Mouse (Mus musculus) thymus, adult 2 months (tissue): ENCODE results near the gene Rbm4. TPM values are rescaled to one million over a fixed set of nuclear protein-coding genes. Genes with fewer than 3 reads are reported as not detected.
"Not testable (repeated sequence)": the region's sequence is repeated elsewhere in the genome, so short reads cannot be mapped to it uniquely, and the experiment has no call there.

Experiments
- DNase-seq: peaks from one replicate; pipeline ENCODE4 v3.0.0; 2021
- H3K27ac ChIP-seq: fragments of 200-500 bp; 2 replicates; pipeline ENCODE4 v1.5.1; 2012; ENCODE audit warnings: low read length, control low read depth; ENCODE audit not compliant: control insufficient read depth, insufficient read depth
- H3K27me3 ChIP-seq: fragments of 200-500 bp; 2 replicates; pipeline ENCODE4 v1.6.1; 2012; ENCODE audit warnings: mild to moderate bottlenecking, low read length, moderate library complexity, mixed read lengths; ENCODE audit not compliant: control insufficient read depth, insufficient read depth
- H3K36me3 ChIP-seq: fragments of 200-500 bp; 2 replicates; pipeline ENCODE4 v1.6.1; 2012; ENCODE audit warnings: mild to moderate bottlenecking, low read length, moderate library complexity; ENCODE audit not compliant: control insufficient read depth, insufficient read depth
- H3K4me1 ChIP-seq: fragments of 200-500 bp; replicated peaks from 2 replicates; pipeline ENCODE4 v1.6.1; 2012; ENCODE audit warnings: low read length; ENCODE audit not compliant: control insufficient read depth, insufficient read depth
- H3K4me3 ChIP-seq: fragments of 200-500 bp; 2 replicates; pipeline ENCODE4 v1.5.1; 2012; ENCODE audit warnings: mild to moderate bottlenecking, low read length, control low read depth, moderate library complexity; ENCODE audit not compliant: control insufficient read depth, insufficient read depth
- CTCF ChIP-seq: fragments of 200-500 bp; IDR thresholded peaks from 2 replicates; pipeline ENCODE4 v1.5.1; 2012; ENCODE audit warnings: mild to moderate bottlenecking, control low read depth, low read length, moderate library complexity, borderline replicate concordance; ENCODE audit not compliant: control insufficient read depth, poor library complexity, insufficient read depth; ENCODE audit errors: extremely low read depth
- POLR2A ChIP-seq: fragments of 200-500 bp; IDR thresholded peaks from 2 replicates; pipeline ENCODE4 v1.6.1; 2012; ENCODE audit warnings: mild to moderate bottlenecking, low read length, control low read depth, moderate library complexity; ENCODE audit not compliant: control insufficient read depth, poor library complexity, insufficient read depth; ENCODE audit errors: extremely low read depth
- WGBS: fragments of 180-500 bp; shearing (Covaris S2); methylation state at CpG from one replicate; pipeline ENCODE4 v1.1.7; 2018; 5-methylcytosine and 5-hydroxymethylcytosine counted together
- polyA plus RNA-seq: library from polyadenylated mRNA; depleted of rRNA; stranded (reverse); fragments of >200 nt; gene quantifications from 2 replicates; pipeline ENCODE4 v1.2.3, GENCODE M21; 2012

Rbm4 gene
- polyA plus RNA-seq, 1 experiment: 130 TPM

- H3K4me3 ChIP-seq: no peak overlapping the region
- TF ChIP-seq POLR2A: no peak
- no peak for TF ChIP-seq CTCF
Observed at GRCm38 (mm10) chr19:4772785-4773184, 20.9 kb downstream of the Rbm4 start.

GRCm38 (mm10) chr19:4767507-4768148 lies 26.1 kb downstream of the Rbm4 start:
- no peaks in the 10 kb centered on the region for H3K4me1 ChIP-seq
- H3K4me3 ChIP-seq: no peak overlapping the region
- H3K27ac ChIP-seq: no peak overlapping the region
- WGBS: 93% methylated on average over 12 of the region's 12 CpGs
- peaks cover 70% of the 10 kb centered on the region for H3K36me3 ChIP-seq
- no peak for DNase-seq
- TF ChIP-seq CTCF (no peak), POLR2A (no peak)
- no peaks in the 10 kb centered on the region for H3K27me3 ChIP-seq

More at GRCm38 (mm10) chr19:4772785-4773184, 20.9 kb downstream of the Rbm4 start:
- no peak for DNase-seq
- H3K4me1 ChIP-seq: no peaks in the 10 kb centered on the region
- no peak overlapping the region for H3K27ac ChIP-seq
- peaks cover 69% of the 10 kb centered on the region for H3K36me3 ChIP-seq
- no peaks in the 10 kb centered on the region for H3K27me3 ChIP-seq
- 96% methylated on average over 3 of the region's 3 CpGs for WGBS

GRCm38 (mm10) chr19:4762876-4763275 lies 30.8 kb downstream of the Rbm4 start:
- H3K27ac ChIP-seq: no peak overlapping the region
- no peak overlapping the region for H3K4me3 ChIP-seq
- H3K36me3 ChIP-seq: peaks cover 49% of the 10 kb centered on the region
- DNase-seq: no peak
- peaks cover 3% of the 10 kb centered on the region for H3K4me1 ChIP-seq
- TF ChIP-seq CTCF (no peak), POLR2A (no peak)
- H3K27me3 ChIP-seq: no peaks in the 10 kb centered on the region
- WGBS: 63% methylated on average over 1 of the region's 1 CpGs

GRCm38 (mm10) chr19:4760544-4760943 lies 33.2 kb downstream of the Rbm4 start:
- H3K27ac ChIP-seq, DNase-seq, H3K27me3 ChIP-seq, H3K4me3 ChIP-seq: not testable (repeated sequence)
- WGBS: 95% methylated on average over 7 of the region's 8 CpGs
- peaks cover 27% of the 10 kb centered on the region for H3K36me3 ChIP-seq
- H3K4me1 ChIP-seq: peaks cover 11% of the 10 kb centered on the region

GRCm38 (mm10) chr19:4756921-4757320 lies 36.8 kb downstream of the Rbm4 start:
- H3K27ac ChIP-seq: peak overlapping the region; percentile 63; the same call in 1 of the 2 replicates
- peak overlapping the region; percentile 71 for H3K4me3 ChIP-seq
- no peak for DNase-seq
- H3K4me1 ChIP-seq: peaks cover 11% of the 10 kb centered on the region
- no peaks in the 10 kb centered on the region for H3K27me3 ChIP-seq
- 13% methylated on average over 9 of the region's 9 CpGs for WGBS
- H3K36me3 ChIP-seq: no peaks in the 10 kb centered on the region; the same call in 1 of the 2 replicates
- TF ChIP-seq POLR2A (no peak), CTCF (no peak)

- TF ChIP-seq POLR2A (peak; percentile 81), CTCF (peak; percentile 69; the same call in 1 of the 2 replicates)
- peak; percentile 98 for DNase-seq
- Histone ChIP-seq H3K27ac (peak within 1 kb of the TSS; percentile 74), H3K4me3 (peak within 1 kb of the TSS; percentile 71), H3K36me3 (no peaks in the 10 kb centered on the region), H3K27me3 (no peaks in the 10 kb centered on the region), H3K4me1 (peaks cover 11% of the 10 kb centered on the region)
- under 1% methylated on average over 65 of the region's 65 CpGs for WGBS
Observed at GRCm38 (mm10) chr19:4756193-4756911, 37.3 kb downstream of the Rbm4 start, which contains the start of gene Rbm4b. TSS of gene Rbm4b (plus strand) at chr19:4756497.
